Mouse (Mus musculus) embryonic facial prominence, embryonic 11.5 days (tissue): ENCODE results near the gene AU040320. TPM values are rescaled to one million over a fixed set of nuclear protein-coding genes. Genes with fewer than 3 reads are reported as not detected.

Experiments used
- ATAC-seq: fragments of 200-750 bp; cut with Nextera tagmentation; replicated peaks from 2 replicates; pipeline ENCODE4 v1.8.0; 2017; ENCODE audit warnings: low read depth; ENCODE audit not compliant: insufficient number of reproducible peaks, low FRiP score, low TSS enrichment
- DNase-seq: peaks from one replicate; pipeline ENCODE4 v3.0.0-alpha.2; 2015; ENCODE audit warnings: low spot score
- H3K27ac ChIP-seq: fragments of 300-500 bp; sonication (generic); replicated peaks from 2 replicates; pipeline ENCODE4 v1.5.1; 2014; ENCODE audit warnings: mild to moderate bottlenecking, low read depth, low read length, control low read depth
- H3K27me3 ChIP-seq: fragments of 300-500 bp; sonication (generic); 2 replicates; pipeline ENCODE4 v1.6.1; 2014; ENCODE audit warnings: mild to moderate bottlenecking, low read length, moderate library complexity, mixed read lengths; ENCODE audit not compliant: control insufficient read depth, insufficient read depth
- H3K36me3 ChIP-seq: fragments of 300-500 bp; sonication (generic); replicated peaks from 2 replicates; pipeline ENCODE4 v1.6.1; 2014; ENCODE audit warnings: low read depth, mild to moderate bottlenecking, low read length, moderate library complexity, mixed read lengths; ENCODE audit not compliant: control insufficient read depth, insufficient read depth
- H3K4me1 ChIP-seq: fragments of 300-500 bp; sonication (generic); 2 replicates; pipeline ENCODE4 v1.6.1; 2014; ENCODE audit warnings: low read length, mixed read lengths; ENCODE audit not compliant: control insufficient read depth, insufficient read depth
- H3K4me2 ChIP-seq: fragments of 300-500 bp; sonication (generic); 2 replicates; pipeline ENCODE4 v1.6.1; 2014; ENCODE audit warnings: low read depth, mild to moderate bottlenecking, control low read depth, low read length, moderate library complexity
- H3K4me3 ChIP-seq: fragments of 300-500 bp; sonication (generic); 2 replicates; pipeline ENCODE4 v1.5.1; 2014; ENCODE audit warnings: low read depth, low read length, control low read depth
- H3K9ac ChIP-seq: fragments of 300-500 bp; sonication (generic); replicated peaks from 2 replicates; pipeline ENCODE4 v1.6.1; 2014; ENCODE audit warnings: mild to moderate bottlenecking, control low read depth, low read length
- H3K9me3 ChIP-seq: fragments of 300-500 bp; sonication (generic); replicated peaks from 2 replicates; pipeline ENCODE4 v1.6.1; 2016; ENCODE audit warnings: mild to moderate bottlenecking, low read length, inconsistent platforms, mixed read lengths; ENCODE audit not compliant: control insufficient read depth
- WGBS: fragments of 180-500 bp; shearing (Covaris S2); extraction: QIAGEN DNeasy Blood & Tissue Kit; methylation state at CpG from one replicate; pipeline ENCODE4 v1.1.7; 2014; 5-methylcytosine and 5-hydroxymethylcytosine counted together
- polyA plus RNA-seq: library from polyadenylated mRNA; unstranded; fragments of >200 nt; fragmentation: Nextera tagmentation; extraction: Ambion mirVana; gene quantifications from 2 replicates; pipeline ENCODE4 v1.2.1, GENCODE M21; 2014

Gene AU040320
- polyA plus RNA-seq, 1 experiment from 2014 or later, result 16.4 TPM

GRCm38 (mm10) chr4:126831122-126831521 is 77.8 kb downstream of the AU040320 start:
- no peaks in the 10 kb centered on the region for H3K4me1 ChIP-seq
- no peak overlapping the region for H3K4me3 ChIP-seq
- no peaks in the 10 kb centered on the region; the same call in 1 of the 2 replicates for H3K36me3 ChIP-seq
- DNase-seq (no peak), ATAC-seq (no peak)
- no peaks in the 10 kb centered on the region for H3K27me3 ChIP-seq
- no peaks in the 10 kb centered on the region for H3K9me3 ChIP-seq
- H3K27ac ChIP-seq, result no peak overlapping the region
- H3K4me2 ChIP-seq, result no peak overlapping the region
- no peak overlapping the region for H3K9ac ChIP-seq
- WGBS, result 97% methylated on average over 5 of the region's 5 CpGs

- Histone ChIP-seq H3K9ac (0 out of 2 replicates have a peak overlapping the region, but pooled peaks have one; percentile 6), H3K36me3 (no peaks in the 10 kb centered on the region)
These were observed 85.5 kb downstream of the AU040320 start for GRCm38 (mm10) chr4:126838799-126839198.

GRCm38 (mm10) chr4:126839873-126840272 is 86.5 kb downstream of the AU040320 start:
- ATAC-seq (no peak), DNase-seq (peak; percentile 85)
- Histone ChIP-seq H3K27ac (no peak overlapping the region), H3K9ac (no peak overlapping the region), H3K9me3 (no peaks in the 10 kb centered on the region), H3K27me3 (no peaks in the 10 kb centered on the region), H3K4me1 (no peaks in the 10 kb centered on the region), H3K4me2 (no peak overlapping the region), H3K36me3 (no peaks in the 10 kb centered on the region; the same call in 1 of the 2 replicates), H3K4me3 (no peak overlapping the region)
- WGBS, result 18% methylated on average over 7 of the region's 7 CpGs

More at GRCm38 (mm10) chr4:126838799-126839198, 85.5 kb downstream of the AU040320 start:
- ATAC-seq, result no peak
- Histone ChIP-seq H3K4me1 (no peaks in the 10 kb centered on the region), H3K9me3 (no peaks in the 10 kb centered on the region), H3K27me3 (no peaks in the 10 kb centered on the region), H3K4me2 (no peak overlapping the region), H3K27ac (no peak overlapping the region), H3K4me3 (no peak overlapping the region)
- 76% methylated on average over 7 of the region's 7 CpGs for WGBS
- no peak for DNase-seq

GRCm38 (mm10) chr4:126840996-126841560 is 87.7 kb downstream of the AU040320 start:
- H3K9me3 ChIP-seq, result no peaks in the 10 kb centered on the region
- no peaks in the 10 kb centered on the region; the same call in 1 of the 2 replicates for H3K36me3 ChIP-seq
- H3K4me2 ChIP-seq, result no peak overlapping the region
- no peak overlapping the region for H3K27ac ChIP-seq
- DNase-seq (no peak), ATAC-seq (0 out of 2 replicates have a peak, but pooled peaks have one; percentile 42)
- H3K4me1 ChIP-seq, result no peaks in the 10 kb centered on the region
- 90% methylated on average over 15 of the region's 15 CpGs for WGBS
- H3K9ac ChIP-seq, result no peak overlapping the region
- H3K27me3 ChIP-seq, result no peaks in the 10 kb centered on the region
- no peak overlapping the region for H3K4me3 ChIP-seq

- H3K27me3 ChIP-seq, result no peaks in the 10 kb centered on the region
- no peaks in the 10 kb centered on the region for H3K9me3 ChIP-seq
- H3K36me3 ChIP-seq, result no peaks in the 10 kb centered on the region; the same call in 1 of the 2 replicates
- no peak overlapping the region for H3K9ac ChIP-seq
- H3K27ac ChIP-seq, result no peak overlapping the region
- H3K4me3 ChIP-seq, result no peak overlapping the region
- no peaks in the 10 kb centered on the region for H3K4me1 ChIP-seq
- WGBS, result 68% methylated on average over 3 of the region's 3 CpGs
- no peak for DNase-seq
- ATAC-seq, result no peak
- no peak overlapping the region for H3K4me2 ChIP-seq
These were observed 89.6 kb downstream of the AU040320 start for GRCm38 (mm10) chr4:126842911-126843310.

- WGBS, result 83% methylated on average over 4 of the region's 4 CpGs
These were observed 92.3 kb downstream of the AU040320 start for GRCm38 (mm10) chr4:126845664-126846063.

GRCm38 (mm10) chr4:126846971-126847370 is 93.6 kb downstream of the AU040320 start:
- H3K4me1 ChIP-seq, result no peaks in the 10 kb centered on the region
- no peaks in the 10 kb centered on the region; the same call in 1 of the 2 replicates for H3K36me3 ChIP-seq
- WGBS, result 66% methylated on average over 7 of the region's 7 CpGs
- H3K4me2 ChIP-seq, result no peak overlapping the region
- H3K4me3 ChIP-seq, result no peak overlapping the region
- no peak overlapping the region for H3K9ac ChIP-seq
- ATAC-seq, result no peak
- DNase-seq, result no peak
- no peaks in the 10 kb centered on the region for H3K9me3 ChIP-seq
- H3K27me3 ChIP-seq, result no peaks in the 10 kb centered on the region
- H3K27ac ChIP-seq, result no peak overlapping the region

More at GRCm38 (mm10) chr4:126845664-126846063, 92.3 kb downstream of the AU040320 start:
- no peaks in the 10 kb centered on the region for H3K27me3 ChIP-seq
- no peaks in the 10 kb centered on the region for H3K9me3 ChIP-seq
- H3K4me2 ChIP-seq, result no peak overlapping the region
- no peaks in the 10 kb centered on the region for H3K4me1 ChIP-seq
- H3K9ac ChIP-seq, result no peak overlapping the region
- H3K36me3 ChIP-seq, result no peaks in the 10 kb centered on the region; the same call in 1 of the 2 replicates
- DNase-seq (no peak), ATAC-seq (no peak)
- no peak overlapping the region for H3K4me3 ChIP-seq
- H3K27ac ChIP-seq, result no peak overlapping the region

- no peak overlapping the region for H3K4me3 ChIP-seq
- DNase-seq (no peak), ATAC-seq (no peak)
- H3K27ac ChIP-seq, result no peak overlapping the region
- H3K36me3 ChIP-seq, result no peaks in the 10 kb centered on the region; the same call in 1 of the 2 replicates
- H3K9me3 ChIP-seq, result no peaks in the 10 kb centered on the region
- no peaks in the 10 kb centered on the region for H3K27me3 ChIP-seq
- no peaks in the 10 kb centered on the region for H3K4me1 ChIP-seq
- 65% methylated on average over 7 of the region's 7 CpGs for whole genome bisulfite sequencing
- no peak overlapping the region for H3K4me2 ChIP-seq
- no peak overlapping the region for H3K9ac ChIP-seq
These were observed 96.9 kb downstream of the AU040320 start for GRCm38 (mm10) chr4:126850019-126850777.
